Mouse (Mus musculus): ENCODE measurements around the gene Rpn1.
A peak's percentile ranks its signal among the peaks of the same experiment; 100 is the strongest.

DNA sequence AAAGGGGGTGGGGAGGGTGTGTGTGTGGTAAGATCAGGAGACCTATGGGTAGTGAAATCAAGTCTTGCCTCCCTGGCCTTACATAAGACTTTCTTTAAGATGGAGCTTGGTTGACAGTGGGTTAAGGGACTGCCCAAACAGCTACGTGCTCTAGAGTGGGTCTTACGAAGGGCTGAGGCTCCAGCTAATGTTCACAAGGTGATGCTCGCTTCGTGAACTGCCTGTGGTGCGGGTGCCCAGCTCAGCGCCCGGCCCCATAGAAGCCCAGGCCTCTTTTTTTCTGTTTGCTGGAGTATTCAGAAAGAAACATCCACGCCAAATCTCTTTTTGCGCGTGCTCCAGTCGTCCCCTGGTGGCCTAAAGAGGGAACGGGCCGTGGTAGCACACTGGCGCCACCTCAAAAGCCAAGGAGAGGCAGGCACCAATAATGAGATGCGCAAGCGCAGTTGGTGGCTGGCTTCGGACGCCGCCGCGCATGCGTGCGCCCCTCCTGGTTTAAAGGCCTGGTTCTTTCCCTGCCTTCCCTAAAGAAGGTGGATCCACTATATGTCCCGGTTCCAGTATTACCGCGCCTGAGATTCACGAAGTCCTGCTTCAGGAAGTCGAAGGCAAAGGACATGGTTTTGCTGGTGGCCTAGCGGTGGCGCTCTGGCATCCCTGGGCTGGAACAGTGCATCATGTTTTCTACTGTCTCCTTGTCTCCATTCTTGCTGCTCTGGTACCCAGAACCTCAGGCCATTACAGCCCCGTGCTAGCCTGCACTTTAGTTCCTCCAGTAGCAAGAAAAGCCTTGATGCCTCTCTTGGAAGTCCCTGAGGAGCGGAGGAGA lies 21.7 kb downstream of the Rpn1 start:
- TF ChIP-seq CTCF (IDR thresholded peaks at IDR 0.05; ENCODE audit: insufficient read depth, low read depth, low read length), result peak; percentile 92
- peak; percentile 80 for TF ChIP-seq POLR2A (IDR thresholded peaks at IDR 0.05; ENCODE audit: insufficient read depth, low read depth, low read length)

All from olfactory bulb, adult 2 months (tissue).